Mouse (Mus musculus) testis, adult 2 months (tissue): ENCODE measurements around the gene Gm3159. TPM values are rescaled to one million over a fixed set of nuclear protein-coding genes. Genes with fewer than 3 reads are reported as not detected.
"Not testable (repeated sequence)": the region's sequence is repeated elsewhere in the genome, so short reads cannot be mapped to it uniquely, and the experiment has no call there.

Experiments used
- H3K27ac ChIP-seq: fragments of 200-500 bp; 2 replicates; pipeline ENCODE4 v1.5.1; 2012; ENCODE audit warnings: low read depth, low read length; ENCODE audit not compliant: control insufficient read depth, insufficient read depth
- H3K27me3 ChIP-seq: fragments of 200-500 bp; 2 replicates; pipeline ENCODE4 v1.6.1; 2012; ENCODE audit warnings: mild to moderate bottlenecking, low read length, moderate library complexity; ENCODE audit not compliant: control insufficient read depth, insufficient read depth
- H3K36me3 ChIP-seq: fragments of 200-500 bp; 2 replicates; pipeline ENCODE4 v1.6.1; 2012; ENCODE audit warnings: mild to moderate bottlenecking, low read length; ENCODE audit not compliant: control insufficient read depth, insufficient read depth
- H3K4me1 ChIP-seq: fragments of 200-500 bp; 2 replicates; pipeline ENCODE4 v1.6.1; 2012; ENCODE audit warnings: low read length; ENCODE audit not compliant: control insufficient read depth, insufficient read depth
- H3K4me3 ChIP-seq: fragments of 200-500 bp; 2 replicates; pipeline ENCODE4 v1.5.1; 2012; ENCODE audit warnings: low read depth, mild to moderate bottlenecking, low read length, moderate library complexity, mixed read lengths; ENCODE audit not compliant: control insufficient read depth
- polyA plus RNA-seq: library from polyadenylated mRNA; depleted of rRNA; stranded (reverse); fragments of >200 nt; gene quantifications from 2 replicates; pipeline ENCODE4 v1.2.3, GENCODE M21; 2012; rRNA removed

The Gm3159 gene
- polyA plus RNA-seq = 0.56 and 0.70 TPM in 2 replicates

DNA sequence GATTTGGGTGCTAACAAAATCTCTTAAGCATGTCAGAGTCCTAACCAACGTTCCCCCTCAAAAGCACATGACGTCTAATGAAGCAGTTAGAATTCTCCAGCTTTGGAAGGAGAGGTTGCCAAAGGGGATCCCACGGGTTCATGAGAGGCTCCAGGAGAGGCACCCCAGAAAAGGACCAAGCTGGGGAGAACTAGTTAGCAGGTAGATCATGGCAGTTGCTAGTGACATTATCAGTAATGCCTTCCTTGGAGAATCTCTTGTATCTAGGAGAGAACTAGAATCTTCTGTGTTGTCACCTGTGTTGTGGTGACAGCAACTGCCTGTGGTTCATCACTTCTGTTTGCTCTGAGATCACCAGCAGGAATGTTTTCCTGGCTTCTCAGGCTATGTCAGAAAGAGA is at the start of gene Gm3159:
Gm3159 (plus strand) TSS at position 301 of the 400 bp plus-strand sequence.
- H3K36me3 ChIP-seq, H3K27ac ChIP-seq, H3K27me3 ChIP-seq, H3K4me3 ChIP-seq, H3K4me1 ChIP-seq: not testable (repeated sequence)

DNA sequence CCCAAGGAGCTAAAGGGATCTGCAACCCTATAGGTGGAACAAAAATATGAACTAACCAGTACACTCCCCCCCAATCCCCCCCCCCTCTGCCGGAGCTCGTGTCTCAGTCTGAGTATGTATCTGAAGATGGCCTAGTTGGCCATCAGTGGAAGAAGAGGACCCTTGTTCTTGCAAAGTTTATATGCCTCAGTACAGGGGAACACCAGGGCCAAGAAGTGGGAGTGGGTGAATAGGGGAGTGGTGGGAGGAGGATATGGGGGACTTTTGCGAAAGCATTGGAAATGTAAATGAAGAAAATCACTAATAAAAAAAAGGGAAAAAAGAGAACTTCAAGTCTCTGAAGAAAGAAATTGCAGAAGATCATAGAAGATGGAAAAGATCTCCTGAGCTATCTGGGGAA is 28.3 kb upstream of the Gm3159 start:
- not testable (repeated sequence) for H3K36me3 ChIP-seq, H3K4me1 ChIP-seq, H3K4me3 ChIP-seq, H3K27ac ChIP-seq, H3K27me3 ChIP-seq

DNA sequence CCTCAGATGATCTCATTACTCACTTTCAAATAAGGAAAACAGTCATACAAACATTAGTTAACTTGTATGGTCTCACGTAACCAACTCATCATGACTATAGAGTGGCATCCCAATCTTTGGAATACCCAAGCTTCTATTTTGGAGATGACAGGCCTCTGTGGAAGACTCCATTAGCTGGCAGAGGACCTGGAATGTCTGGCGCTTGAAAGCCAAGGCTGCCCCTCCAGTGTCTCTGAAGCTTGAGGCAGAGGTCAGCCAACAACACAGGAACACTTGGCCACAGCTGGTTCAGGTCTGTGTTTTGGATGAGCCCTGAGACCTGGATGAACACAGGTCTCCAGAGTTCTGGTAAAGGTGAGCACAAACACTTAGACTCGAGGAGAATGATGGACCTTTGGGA is 27.6 kb upstream of the Gm3159 start:
- not testable (repeated sequence) for H3K36me3 ChIP-seq, H3K4me1 ChIP-seq, H3K27ac ChIP-seq, H3K27me3 ChIP-seq, H3K4me3 ChIP-seq

DNA sequence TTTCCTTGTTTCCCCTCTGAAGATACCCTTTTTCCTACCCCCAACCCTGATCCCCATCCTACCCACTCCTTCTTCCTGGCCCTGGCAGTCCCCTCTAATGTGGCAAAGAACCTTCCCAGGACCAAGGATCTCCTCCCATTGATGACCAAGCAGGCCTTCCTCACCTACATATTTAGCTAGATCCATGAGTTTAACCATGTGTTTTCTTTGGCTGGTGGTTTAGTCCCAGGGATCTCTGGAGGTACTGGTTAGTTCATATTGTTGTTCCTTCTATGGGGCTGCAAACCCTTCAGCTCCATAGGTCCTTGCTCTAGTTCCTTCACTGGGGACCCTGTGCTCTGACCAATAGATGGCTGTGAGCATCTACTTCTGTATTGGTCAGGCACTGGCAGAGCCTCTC is 19.5 kb upstream of the Gm3159 start:
- not testable (repeated sequence) for H3K27ac ChIP-seq, H3K4me3 ChIP-seq, H3K36me3 ChIP-seq, H3K27me3 ChIP-seq, H3K4me1 ChIP-seq

DNA sequence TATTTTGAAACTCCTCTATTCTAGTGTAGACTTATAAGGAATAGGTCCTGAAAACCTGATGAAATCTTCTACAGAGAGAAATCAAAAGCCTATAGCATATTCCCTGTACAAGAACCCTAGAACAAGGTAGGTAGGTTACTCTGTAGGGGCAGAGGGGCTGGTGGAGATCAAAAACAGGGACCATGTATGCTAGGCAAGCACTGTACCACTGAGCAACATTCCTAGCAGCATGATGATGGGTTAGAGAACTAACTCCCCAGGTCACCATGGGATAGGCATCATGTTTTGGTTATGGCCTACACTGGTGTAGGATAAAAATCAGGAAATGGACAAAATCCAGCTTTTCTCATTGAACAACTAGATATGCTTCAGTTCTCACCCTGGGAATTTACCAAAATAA is 11.7 kb upstream of the Gm3159 start:
- H3K27ac ChIP-seq, H3K27me3 ChIP-seq, H3K4me1 ChIP-seq, H3K4me3 ChIP-seq, H3K36me3 ChIP-seq: not testable (repeated sequence)

DNA sequence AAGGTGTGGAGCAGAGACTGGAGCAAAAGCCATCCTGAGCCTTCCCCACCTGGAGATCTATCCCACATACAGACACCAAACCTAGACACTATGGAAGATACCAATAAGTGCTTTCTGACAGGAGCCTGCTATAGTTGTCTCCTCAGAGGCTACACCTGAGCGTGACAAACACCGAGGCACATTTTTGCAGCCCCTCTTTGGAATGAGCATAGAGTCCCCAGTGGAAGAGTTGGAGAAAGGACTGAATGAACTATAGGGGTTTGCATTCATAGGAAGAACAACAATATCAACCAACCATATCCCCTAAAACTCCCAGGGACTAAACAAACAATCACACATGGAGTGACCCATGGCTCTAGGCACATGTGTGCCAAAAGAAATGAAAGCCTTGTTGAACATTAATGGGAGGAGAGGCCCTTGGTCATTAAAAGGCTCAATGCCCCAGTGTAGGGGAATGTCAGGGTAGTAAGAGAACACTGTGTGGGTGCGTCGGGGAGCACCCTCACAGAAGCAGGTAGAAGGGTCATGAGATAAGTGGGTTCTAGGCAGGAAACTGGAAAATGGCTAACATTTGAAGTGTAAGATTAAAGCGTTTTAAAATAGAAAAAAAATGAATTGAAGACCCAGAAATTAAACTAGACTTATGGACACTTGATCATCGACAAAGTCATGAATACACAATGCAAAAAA is 4.3 kb upstream of the Gm3159 start:
- not testable (repeated sequence) for H3K4me1 ChIP-seq, H3K4me3 ChIP-seq, H3K27me3 ChIP-seq, H3K36me3 ChIP-seq, H3K27ac ChIP-seq

DNA sequence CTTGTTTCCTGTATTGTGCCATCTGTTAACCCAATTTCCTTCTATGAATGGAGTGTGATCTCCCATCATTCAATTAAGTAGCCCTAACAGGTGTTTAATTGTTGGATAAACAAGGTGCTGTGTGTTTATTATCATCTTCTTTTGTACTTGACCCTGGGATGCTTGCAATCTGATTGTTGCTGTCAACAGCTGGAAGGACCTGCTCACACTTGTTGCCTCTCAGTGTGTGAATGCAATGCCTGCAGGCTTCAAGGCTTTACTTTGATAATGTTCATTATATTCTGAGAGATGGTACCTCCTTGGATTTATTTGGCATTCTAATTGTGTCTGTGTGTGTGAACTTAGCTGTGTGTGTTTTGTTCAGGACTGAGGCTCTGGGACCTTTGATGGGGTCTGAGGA is 1.3 kb downstream of the Gm3159 start:
- not testable (repeated sequence) for H3K27me3 ChIP-seq, H3K27ac ChIP-seq, H3K4me1 ChIP-seq, H3K36me3 ChIP-seq, H3K4me3 ChIP-seq

DNA sequence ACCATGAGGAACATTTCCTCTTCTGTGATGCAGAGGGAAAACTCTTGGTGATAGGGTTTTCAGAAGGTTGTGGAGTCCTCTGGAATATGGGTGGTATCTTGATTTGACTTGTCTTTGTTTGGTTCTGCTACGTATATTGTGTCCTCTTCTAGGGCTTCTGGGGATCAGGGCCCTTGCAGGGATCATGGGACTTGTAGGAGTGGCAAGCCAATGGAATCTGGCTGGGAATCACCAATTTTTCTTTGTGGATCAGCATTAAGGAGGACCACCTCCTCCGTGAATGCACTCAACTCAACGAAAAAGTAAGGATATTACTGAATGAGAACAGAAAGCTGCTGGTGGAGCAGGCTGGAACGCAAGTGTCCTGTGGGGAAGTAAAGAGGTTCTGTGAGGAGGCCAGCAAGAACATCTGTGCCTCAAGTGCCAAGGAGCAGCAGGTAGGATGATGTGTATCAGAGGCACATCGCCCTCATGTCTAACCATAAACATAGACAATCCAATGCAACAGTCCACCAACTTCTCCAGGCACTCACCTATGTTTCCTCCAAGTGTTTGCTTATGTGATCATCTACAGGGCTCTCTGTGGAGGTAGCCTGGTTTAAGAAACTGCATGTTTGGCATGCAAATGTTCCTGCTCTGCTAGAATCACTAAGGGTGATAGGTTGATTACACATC is 2.9 kb downstream of the Gm3159 start:
- not testable (repeated sequence) for H3K4me3 ChIP-seq, H3K27ac ChIP-seq, H3K27me3 ChIP-seq, H3K36me3 ChIP-seq, H3K4me1 ChIP-seq

DNA sequence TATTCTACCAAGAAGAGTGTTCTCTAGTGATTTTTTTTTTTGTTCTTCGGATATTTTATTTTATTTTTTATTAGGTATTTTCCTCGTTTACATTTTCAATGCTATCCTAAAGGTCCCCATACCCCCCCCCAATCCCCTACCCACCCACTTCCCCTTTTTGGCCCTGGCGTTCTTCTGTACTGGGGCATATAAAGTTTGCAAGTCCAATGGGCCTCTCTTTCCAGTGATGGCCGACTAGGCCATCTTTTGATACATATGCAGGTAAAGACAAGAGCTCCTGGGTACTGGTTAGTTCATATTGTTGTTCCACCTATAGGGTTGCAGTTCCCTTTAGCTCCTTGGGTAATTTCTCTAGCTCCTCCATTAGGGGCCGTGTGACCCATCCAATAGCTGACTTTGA is 3.9 kb downstream of the Gm3159 start:
- not testable (repeated sequence) for H3K27me3 ChIP-seq, H3K27ac ChIP-seq, H3K4me1 ChIP-seq, H3K36me3 ChIP-seq, H3K4me3 ChIP-seq

DNA sequence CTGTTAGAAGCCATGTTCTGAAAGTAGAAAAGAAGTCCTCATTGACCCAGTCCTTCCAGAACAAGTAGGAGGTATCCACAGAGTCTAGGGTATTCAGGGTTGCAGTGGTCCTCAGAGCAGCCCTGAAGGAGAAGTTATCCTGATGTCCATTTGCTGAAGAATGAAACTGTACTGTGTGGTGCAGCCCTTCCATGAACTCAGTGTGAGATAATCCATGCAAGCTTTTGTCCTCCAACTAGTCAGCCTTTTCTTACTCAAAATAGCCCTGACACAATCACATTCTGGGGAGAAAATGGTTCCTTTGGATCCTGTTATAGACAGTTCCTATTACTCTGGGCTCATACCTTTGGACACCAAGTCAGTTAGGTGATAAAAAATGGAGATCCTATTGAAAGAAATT is 6.5 kb downstream of the Gm3159 start:
- not testable (repeated sequence) for H3K4me1 ChIP-seq, H3K27me3 ChIP-seq, H3K4me3 ChIP-seq, H3K27ac ChIP-seq, H3K36me3 ChIP-seq

DNA sequence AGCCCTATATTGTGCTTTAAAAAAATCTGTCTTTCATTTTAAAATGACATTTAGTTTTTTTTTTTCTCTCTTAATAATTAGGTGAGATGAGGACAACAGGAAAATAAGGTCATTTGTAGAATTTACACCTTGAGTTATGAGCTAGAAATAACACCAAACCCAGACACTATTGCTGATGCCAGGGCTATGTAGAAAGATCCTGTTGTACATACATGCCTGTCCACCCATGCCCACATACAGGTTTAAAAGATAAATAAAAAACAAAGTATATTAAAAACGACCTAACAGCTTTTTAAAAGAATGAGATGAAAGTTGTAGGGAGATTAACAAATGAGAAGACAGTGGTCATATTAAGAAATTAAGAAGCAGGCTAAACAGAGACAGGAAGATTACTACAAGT is 12.6 kb downstream of the Gm3159 start:
- H3K4me1 ChIP-seq, H3K36me3 ChIP-seq, H3K4me3 ChIP-seq, H3K27me3 ChIP-seq, H3K27ac ChIP-seq: not testable (repeated sequence)

DNA sequence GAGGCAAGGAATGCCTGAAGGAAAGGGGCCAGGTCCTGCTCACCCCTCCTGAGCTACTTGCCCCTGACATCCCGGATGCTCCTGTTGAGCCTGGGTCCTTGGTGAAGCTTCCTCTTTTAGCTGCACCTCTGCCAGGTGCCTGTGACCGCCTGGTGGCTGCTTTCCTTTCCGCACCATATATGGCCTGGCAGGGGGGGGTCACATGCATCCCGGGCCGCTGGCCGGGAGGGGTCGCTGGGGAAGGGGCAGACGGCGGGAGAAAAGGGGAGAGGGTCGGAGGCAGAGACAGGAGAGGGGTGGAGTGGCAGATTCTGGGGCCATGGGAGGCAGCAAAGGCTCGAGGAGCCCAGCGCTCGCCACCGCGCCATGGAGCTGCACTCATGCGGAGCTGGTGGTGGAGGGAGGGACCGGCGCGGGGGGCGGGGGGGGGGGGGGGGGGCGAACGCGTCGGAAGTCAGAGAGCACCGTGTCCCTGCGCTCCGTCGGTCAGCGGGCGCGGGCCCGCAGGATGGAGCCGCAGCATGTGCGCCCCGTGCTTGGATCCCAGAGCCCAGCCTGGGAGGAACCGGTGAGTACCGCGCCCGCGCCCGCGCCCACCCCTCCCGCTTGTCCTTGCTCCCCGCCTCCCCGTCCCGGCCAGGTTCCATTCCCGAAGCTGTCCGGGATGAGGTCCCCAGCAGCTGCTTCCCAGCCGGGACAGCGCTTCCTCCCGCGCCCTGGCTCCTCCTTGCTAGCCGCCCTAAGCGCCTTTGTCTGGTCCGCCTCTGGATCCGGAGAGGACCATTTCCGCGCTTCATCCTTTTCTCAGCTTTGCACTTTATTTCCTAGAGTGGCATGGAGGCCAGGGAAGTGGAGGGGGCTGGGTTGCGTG is 17.9 kb downstream of the Gm3159 start, which contains the start of gene Gm3164:
Gm3164 (plus strand) TSS at position 484 of the 871 bp plus-strand sequence.
- H3K27me3 ChIP-seq, H3K36me3 ChIP-seq, H3K4me3 ChIP-seq, H3K27ac ChIP-seq, H3K4me1 ChIP-seq: not testable (repeated sequence)
